25 mouse cellular contexts compared by ENCODE assay signal in the genomic region with DNA sequence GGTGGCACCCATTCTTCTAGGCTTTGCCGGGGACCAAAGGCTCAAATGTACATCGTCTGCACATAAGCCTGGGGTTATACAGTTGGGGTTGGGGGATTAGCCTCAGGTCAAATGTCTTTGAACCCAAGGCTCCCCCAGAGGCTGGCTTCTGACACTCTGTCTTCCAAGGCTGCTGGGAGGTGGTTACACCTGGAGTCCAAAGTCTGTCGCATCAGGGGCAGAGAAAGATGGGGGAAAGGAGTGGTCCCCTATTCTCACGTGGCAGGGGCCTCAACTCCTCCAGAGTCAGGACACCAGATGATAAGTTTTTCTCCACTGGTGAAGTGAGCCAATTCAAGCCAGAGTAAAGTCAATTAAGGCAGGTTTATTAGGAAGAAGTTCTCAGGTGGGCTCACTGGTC. TPM values are rescaled to one million over a fixed set of nuclear protein-coding genes. Genes with fewer than 3 reads are reported as not detected.
A peak's percentile ranks its signal among the peaks of the same experiment; 100 is the strongest.
DNase-seq lines count a peak whose midpoint lies in the region; ATAC-seq and TF ChIP-seq lines count a peak whose summit lies in the region.
"Had no signal": no experiment of that assay in that cellular context is flagged by ENCODE, and none has a peak within 500 bp of the region (broad histone marks: within the 10 kb centered on the region; RNA-seq: fewer than 3 reads in every experiment).

No protein-coding gene starts in this region.

- no peak overlapping the region for H3K4me2 ChIP-seq in kidney, embryonic 16.5 days (replicated peaks; ENCODE audit: low read depth, low read length)
- H3K4me2 ChIP-seq in intestine, embryonic 14.5 days (ENCODE audit: low read length), result no peak overlapping the region
- no peak overlapping the region for H3K4me2 ChIP-seq in intestine, embryonic 16.5 days (ENCODE audit: low read depth, low read length)
- H3K4me2 ChIP-seq: embryonic facial prominence, embryonic 13.5 days; forebrain, embryonic 13.5 days; heart, embryonic 11.5 days; hindbrain, embryonic 12.5 days; hindbrain, embryonic 15.5 days had no signal

- no peak for TF ChIP-seq CTCF in kidney, adult 2 months (conservative IDR thresholded peaks at IDR 0.05; ENCODE audit: insufficient read depth, insufficient read length, low read depth, low read length)

- 77% methylated on average over 4 of the region's 4 CpGs for WGBS in kidney, embryonic 16.5 days
- 80% methylated on average over 4 of the region's 4 CpGs for WGBS in kidney, adult 2 months
- 78% methylated on average over 4 of the region's 4 CpGs for WGBS in intestine, embryonic 14.5 days
- 71% methylated on average over 4 of the region's 4 CpGs for WGBS in intestine, embryonic 16.5 days

- TF ChIP-seq POLR2A in kidney, adult 2 months (IDR thresholded peaks at IDR 0.05; ENCODE audit: low read depth, low read length), result no peak

- no peak for ATAC-seq in kidney, embryonic 16.5 days (ENCODE audit: low FRiP score, low TSS enrichment)
- ATAC-seq in intestine, embryonic 14.5 days (replicated peaks; ENCODE audit: low FRiP score, low TSS enrichment, low read depth), result 0 out of 2 replicates have a peak, but pooled peaks have one; percentile 32
- peak; percentile 62; the same call in 1 of the 2 replicates for ATAC-seq in intestine, embryonic 16.5 days
- ATAC-seq: activated CD4-positive, CD25-positive, alpha-beta regulatory T cell, adult 4 months; CD4-positive, CD25-positive, alpha-beta regulatory T cell, adult 4 months; forebrain, embryonic 13.5 days; forebrain, embryonic 16.5 days had no signal

- peaks cover 2% of the 10 kb centered on the region; the same call in 1 of the 2 replicates for H3K36me3 ChIP-seq in kidney, embryonic 16.5 days (ENCODE audit: insufficient read depth, low read length)
- no peaks in the 10 kb centered on the region; the same call in 1 of the 2 replicates for H3K36me3 ChIP-seq in kidney, adult 2 months (ENCODE audit: control insufficient read depth, insufficient read depth, low read length)
- peaks cover 28% of the 10 kb centered on the region for H3K36me3 ChIP-seq in intestine, embryonic 14.5 days (ENCODE audit: control insufficient read depth, insufficient read depth, low read length)
- H3K36me3 ChIP-seq in intestine, embryonic 16.5 days (ENCODE audit: control insufficient read depth, insufficient read depth, low read length), result no peaks in the 10 kb centered on the region

- DNase-seq in kidney, adult 2 months, result no peak
- no peak for DNase-seq in intestine, embryonic 14.5 days (ENCODE audit: low spot score)
- no peak for DNase-seq in urinary bladder, postnatal 14 days (ENCODE audit: low spot score)
- DNase-seq in urinary bladder, postnatal 10 days (ENCODE audit: low spot score), result no peak
- DNase-seq: adrenal gland, adult 8-10 months; adrenal gland, postnatal 25 days; cerebellum, adult 11-12 months; cerebellum, adult 8-10 months; cerebellum, postnatal 10 days; cerebellum, postnatal 36 days; embryo, embryonic 11 days; gastrocnemius, postnatal 10 days; heart, adult 11 months had no signal

- H3K9ac ChIP-seq in kidney, embryonic 16.5 days (replicated peaks; ENCODE audit: low read length), result no peak overlapping the region; the same call in 1 of the 2 replicates
- no peak overlapping the region for H3K9ac ChIP-seq in intestine, embryonic 14.5 days (ENCODE audit: low read length)
- no peak overlapping the region for H3K9ac ChIP-seq in intestine, embryonic 16.5 days (ENCODE audit: low read depth, low read length)
- H3K9ac ChIP-seq: embryonic facial prominence, embryonic 13.5 days; forebrain, embryonic 13.5 days; hindbrain, embryonic 12.5 days; hindbrain, embryonic 15.5 days had no signal

- no peak overlapping the region for H3K4me3 ChIP-seq in kidney, embryonic 16.5 days (ENCODE audit: low read length)
- H3K4me3 ChIP-seq in kidney, adult 2 months (ENCODE audit: insufficient read depth, low read depth, low read length), result no peak overlapping the region
- no peak overlapping the region for H3K4me3 ChIP-seq in intestine, embryonic 14.5 days (ENCODE audit: low read depth, low read length)
- H3K4me3 ChIP-seq in intestine, embryonic 16.5 days (ENCODE audit: low read length), result no peak overlapping the region
- H3K4me3 ChIP-seq: embryonic facial prominence, embryonic 10.5 days; embryonic facial prominence, embryonic 13.5 days; erythroblast, embryonic 14.5 days; forebrain, embryonic 13.5 days; hindbrain, embryonic 12.5 days; hindbrain, embryonic 15.5 days had no signal

- peaks cover 15% of the 10 kb centered on the region for H3K4me1 ChIP-seq in kidney, embryonic 16.5 days (ENCODE audit: insufficient read depth, low read length)
- no peaks in the 10 kb centered on the region for H3K4me1 ChIP-seq in kidney, adult 2 months (ENCODE audit: control insufficient read depth, insufficient read depth, low read length)
- H3K4me1 ChIP-seq in intestine, embryonic 14.5 days (replicated peaks; ENCODE audit: control insufficient read depth, insufficient read depth, low read length), result peaks cover 7% of the 10 kb centered on the region; the same call in 1 of the 2 replicates
- peaks cover 25% of the 10 kb centered on the region for H3K4me1 ChIP-seq in intestine, embryonic 16.5 days (ENCODE audit: control insufficient read depth, insufficient read depth, low read length)
- H3K4me1 ChIP-seq: hindbrain, embryonic 12.5 days; hindbrain, embryonic 15.5 days had no signal

- peak overlapping the region; percentile 52; the same call in 1 of the 2 replicates for H3K27ac ChIP-seq in kidney, embryonic 16.5 days (ENCODE audit: low read length)
- H3K27ac ChIP-seq in kidney, adult 2 months (ENCODE audit: insufficient read depth, low read depth, low read length), result no peak overlapping the region
- H3K27ac ChIP-seq in intestine, embryonic 14.5 days (ENCODE audit: low read depth), result no peak overlapping the region
- no peak overlapping the region; the same call in 1 of the 2 replicates for H3K27ac ChIP-seq in intestine, embryonic 16.5 days (ENCODE audit: low read length)
- H3K27ac ChIP-seq: embryonic facial prominence, embryonic 10.5 days; embryonic facial prominence, embryonic 13.5 days; forebrain, embryonic 13.5 days; hindbrain, embryonic 12.5 days; hindbrain, embryonic 15.5 days had no signal

- no peaks in the 10 kb centered on the region for H3K27me3 ChIP-seq in kidney, embryonic 16.5 days (ENCODE audit: insufficient read depth, low read length)
- H3K27me3 ChIP-seq in kidney, adult 2 months (replicated peaks; ENCODE audit: control insufficient read depth, insufficient read depth, low read length), result no peaks in the 10 kb centered on the region
- no peaks in the 10 kb centered on the region for H3K27me3 ChIP-seq in intestine, embryonic 14.5 days (replicated peaks; ENCODE audit: control insufficient read depth, insufficient read depth, low read length)
- H3K27me3 ChIP-seq in intestine, embryonic 16.5 days (replicated peaks; ENCODE audit: control insufficient read depth, insufficient read depth, low read length), result no peaks in the 10 kb centered on the region
- H3K27me3 ChIP-seq: embryonic facial prominence, embryonic 13.5 days; forebrain, embryonic 13.5 days; hindbrain, embryonic 12.5 days; hindbrain, embryonic 15.5 days had no signal

- no peaks in the 10 kb centered on the region for H3K9me3 ChIP-seq in kidney, embryonic 16.5 days (ENCODE audit: low read length)
- H3K9me3 ChIP-seq in intestine, embryonic 14.5 days (ENCODE audit: control insufficient read depth, low read length), result no peaks in the 10 kb centered on the region
- no peaks in the 10 kb centered on the region for H3K9me3 ChIP-seq in intestine, embryonic 16.5 days (ENCODE audit: control insufficient read depth, low read length)
- H3K9me3 ChIP-seq: embryonic facial prominence, embryonic 10.5 days; embryonic facial prominence, embryonic 13.5 days; forebrain, embryonic 13.5 days; hindbrain, embryonic 12.5 days; hindbrain, embryonic 15.5 days had no signal

RNA-seq across cellular contexts. Expression of a gene that starts 10.7 kb away (rescaled TPM):
- 70.0 and 72.7 TPM in 2 replicates for polyA plus RNA-seq in kidney, embryonic 16.5 days (2015; fragmentation: Nextera tagmentation; extraction: Ambion mirVana)
- polyA plus RNA-seq in kidney, adult 2 months (2012; rRNA removed), result 32.7 and 39.0 TPM in 2 replicates
- 87.6 and 92.7 TPM in 2 replicates for polyA plus RNA-seq in intestine, embryonic 14.5 days (2014; fragmentation: Nextera tagmentation; extraction: Ambion mirVana)
- polyA plus RNA-seq in intestine, embryonic 16.5 days (2015; fragmentation: Nextera tagmentation; extraction: Ambion mirVana), result 98.6 and 107 TPM in 2 replicates
